Mouse (Mus musculus): ENCODE results near the gene Mcoln3.

The Mcoln3 gene

DNA sequence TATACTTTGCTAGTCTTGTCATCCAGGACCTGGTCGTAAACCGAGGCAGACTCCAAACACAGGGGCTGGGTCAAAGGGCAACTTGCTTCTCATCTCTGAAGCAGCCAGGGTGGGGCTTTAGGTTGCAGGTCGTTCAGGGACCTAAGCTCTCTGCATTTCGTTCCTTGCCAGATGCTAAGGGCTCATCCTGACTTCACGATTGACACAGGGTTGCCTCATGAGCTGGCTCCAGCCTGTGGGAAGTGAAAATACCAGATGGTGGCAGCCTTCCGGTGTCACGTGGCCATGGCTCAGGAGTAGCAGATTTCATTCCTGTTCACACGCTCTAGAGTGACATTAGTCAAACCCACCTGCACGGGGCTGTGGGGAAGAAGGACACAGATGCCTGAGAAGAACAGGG, 17.6 kb downstream of the Mcoln3 start:
- DNase-seq (ENCODE audit: inconsistent ontology term) = no peak

DNA sequence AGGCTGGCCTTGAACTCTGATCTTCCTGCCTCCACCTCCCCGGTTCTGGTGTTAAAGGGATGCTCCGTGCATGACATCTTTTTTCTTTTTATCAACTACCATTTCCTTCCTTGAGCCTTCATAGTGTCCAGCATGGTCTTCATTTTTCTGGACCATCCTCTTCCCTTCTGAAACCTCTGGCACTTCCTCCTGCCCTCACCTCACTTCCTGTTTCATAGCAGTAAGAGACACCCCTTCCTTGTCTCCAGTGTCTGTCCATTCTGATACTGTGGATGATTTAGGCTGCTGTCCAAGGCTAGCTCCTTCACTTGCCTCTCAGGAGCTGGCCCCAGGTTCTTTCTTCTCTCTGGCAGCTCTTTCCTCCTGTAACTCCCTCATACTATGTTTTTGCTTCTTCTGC, 18.2 kb downstream of the Mcoln3 start:
- no peak for DNase-seq (ENCODE audit: inconsistent ontology term)

DNA sequence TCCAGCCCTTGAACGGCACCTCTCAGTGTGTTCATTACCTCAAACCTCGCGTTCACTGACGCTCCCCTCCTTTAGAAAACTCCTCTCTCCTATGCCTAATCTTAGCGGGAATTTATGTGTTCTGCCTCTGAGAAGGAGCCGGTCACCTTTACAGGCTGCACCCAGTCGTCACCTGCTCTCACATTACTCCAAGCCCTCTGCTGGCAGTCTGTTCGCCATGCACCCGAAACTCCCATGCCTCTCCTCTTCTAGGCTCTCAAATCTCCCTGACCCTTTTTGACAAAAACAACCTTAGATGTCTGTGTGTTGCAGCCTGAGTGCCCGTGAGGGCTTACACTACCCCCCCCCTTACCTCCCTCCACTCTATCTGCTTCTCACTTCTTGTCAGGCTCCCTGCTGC, 19.2 kb downstream of the Mcoln3 start:
- DNase-seq (ENCODE audit: inconsistent ontology term) = no peak

DNA sequence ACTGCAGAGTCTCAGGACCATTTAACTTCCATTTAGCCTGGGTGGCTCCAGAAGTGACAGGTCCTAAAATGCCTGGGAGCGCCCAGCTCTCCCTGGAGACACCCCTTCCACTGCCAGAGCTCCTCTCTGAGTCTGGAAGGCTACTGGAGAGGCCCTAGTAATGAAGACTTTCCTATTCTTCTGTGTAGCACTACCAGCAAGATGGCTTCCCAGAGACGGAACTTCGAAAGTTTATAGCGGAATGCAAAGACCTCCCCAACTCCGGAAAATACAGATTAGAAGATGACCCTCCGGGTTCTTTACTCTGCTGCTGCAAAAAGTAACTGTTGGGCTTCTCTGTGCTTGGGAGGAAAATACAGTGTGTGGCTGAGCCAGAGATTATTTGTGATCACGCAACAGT, 23.0 kb downstream of the Mcoln3 start:
- no peak for DNase-seq (ENCODE audit: inconsistent ontology term)

DNA sequence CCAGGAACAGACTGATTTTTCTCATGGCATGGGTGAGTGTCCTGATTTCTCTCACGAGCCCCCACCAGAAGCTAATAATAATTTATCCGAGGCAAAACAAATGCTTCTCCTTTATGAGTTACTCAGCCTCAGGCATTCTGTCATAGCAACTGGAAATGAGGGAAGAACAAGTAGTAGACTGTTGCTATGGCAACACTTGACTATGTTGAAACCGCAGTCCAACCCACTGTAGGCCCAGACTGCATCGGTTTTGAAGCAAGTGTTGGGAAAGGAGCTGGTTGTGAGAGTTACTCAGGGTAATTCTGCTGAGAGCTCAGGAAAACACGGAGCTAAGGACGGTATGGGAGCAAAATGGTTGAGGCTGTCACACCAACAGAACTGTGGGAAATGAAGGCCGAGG, 25.3 kb downstream of the Mcoln3 start:
- DNase-seq (ENCODE audit: inconsistent ontology term) = no peak

DNA sequence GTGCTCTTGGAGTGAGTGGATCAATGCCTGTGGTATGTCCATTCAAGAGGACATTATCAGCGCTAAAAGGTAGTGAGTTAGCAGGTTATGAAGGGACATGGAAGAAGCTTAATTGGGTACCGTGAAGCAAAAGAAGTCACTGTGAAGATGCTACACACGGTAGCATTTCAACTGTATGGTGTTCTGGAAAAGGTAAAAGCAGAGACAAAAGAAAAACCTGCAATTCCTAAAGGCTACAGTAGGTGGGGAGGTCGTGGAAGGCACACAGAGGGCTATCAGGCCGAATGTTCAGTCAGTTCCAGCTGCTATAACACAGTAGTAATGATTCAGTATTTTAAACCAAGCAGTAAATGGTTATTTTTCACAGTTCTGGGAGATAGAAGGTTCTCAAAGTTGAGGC, 28.3 kb downstream of the Mcoln3 start:
- no peak for DNase-seq (ENCODE audit: inconsistent ontology term)

DNA sequence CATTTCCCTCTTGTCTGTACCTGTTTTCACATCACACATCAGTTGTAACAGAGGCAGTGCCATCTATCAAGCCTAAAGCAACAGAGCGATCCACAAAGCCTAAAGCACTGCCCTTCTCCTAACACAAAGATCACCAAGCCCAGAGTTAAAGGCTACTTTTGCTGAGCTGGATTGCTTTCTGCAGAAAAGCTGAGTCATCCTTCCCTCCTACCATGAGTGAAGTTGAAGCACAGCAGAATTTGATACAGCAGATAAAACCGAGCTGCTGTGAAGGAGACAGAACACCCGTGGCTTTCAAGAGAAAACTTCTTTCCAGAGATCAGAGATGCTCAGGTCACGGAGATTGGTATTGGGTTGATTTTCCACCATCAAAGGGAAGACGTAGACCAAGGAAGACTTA, 28.9 kb downstream of the Mcoln3 start:
- DNase-seq (ENCODE audit: inconsistent ontology term) = no peak

DNA sequence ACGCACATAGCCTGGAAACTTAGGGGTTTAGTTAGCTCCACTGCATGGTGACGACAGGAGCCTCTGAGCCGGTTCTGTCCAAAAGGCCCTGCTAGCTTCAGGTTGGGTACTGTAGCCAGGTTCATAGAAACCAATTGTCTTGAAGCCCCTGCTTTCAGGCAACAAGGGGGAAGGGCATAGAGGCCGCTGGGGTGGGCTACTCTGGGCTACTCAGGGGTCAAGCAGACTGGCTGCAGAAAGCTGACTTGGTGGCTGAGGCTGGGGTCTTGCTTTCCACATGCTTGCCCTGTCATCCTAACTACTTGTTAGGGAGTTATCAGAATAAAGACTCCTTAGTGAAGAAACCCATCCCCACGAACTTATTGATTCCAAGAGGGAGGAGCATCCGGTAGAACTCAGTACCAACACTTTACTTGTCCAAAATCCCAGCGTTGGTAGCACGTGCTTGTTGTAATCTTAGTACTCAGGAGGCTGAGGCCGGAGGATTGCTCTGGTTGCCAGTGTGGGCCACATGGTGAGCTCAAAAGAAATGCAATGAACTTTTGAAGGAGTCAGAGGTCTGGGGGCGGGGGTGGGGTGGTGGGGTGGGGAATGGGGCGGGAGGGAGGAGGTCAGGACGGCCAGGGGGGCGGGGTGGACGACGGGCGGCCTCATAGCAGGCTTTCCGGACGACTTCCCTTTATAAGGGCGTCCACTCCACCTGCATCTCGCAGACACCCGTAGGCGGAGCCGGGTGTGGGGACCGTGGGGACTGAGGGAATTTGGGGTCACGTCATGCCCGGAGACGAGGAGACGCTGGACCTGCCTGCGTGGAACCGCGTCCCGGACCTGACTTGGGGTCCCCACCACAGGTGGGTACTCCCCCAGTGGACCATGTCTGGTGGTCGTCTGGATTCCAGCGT, 32.2 kb downstream of the Mcoln3 start, which contains the start of gene Mcoln2:
TSS of gene Mcoln2 (plus strand) at position 678 of the 902 bp plus-strand sequence.
- peak; percentile 9 for DNase-seq (ENCODE audit: inconsistent ontology term)

DNA sequence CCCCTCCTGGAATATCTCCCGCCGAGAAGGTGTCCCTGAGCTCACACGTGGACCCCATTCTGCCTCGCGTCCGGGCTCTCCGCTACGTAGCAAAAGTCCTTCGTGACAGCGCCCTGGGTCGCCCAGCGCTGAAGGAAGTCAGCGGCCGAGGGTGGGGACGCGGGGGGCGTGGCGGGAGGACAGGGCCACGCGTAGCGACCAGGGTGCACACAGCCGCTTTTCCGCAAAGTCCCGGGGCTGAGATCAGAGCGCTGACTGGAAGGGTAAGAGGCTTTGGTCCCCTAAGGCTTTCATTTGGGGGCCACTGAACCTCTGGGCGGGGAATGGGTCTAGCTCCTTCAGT, 32.8 kb downstream of the Mcoln3 start:
- peak; percentile 57 for DNase-seq (ENCODE audit: inconsistent ontology term)

DNA sequence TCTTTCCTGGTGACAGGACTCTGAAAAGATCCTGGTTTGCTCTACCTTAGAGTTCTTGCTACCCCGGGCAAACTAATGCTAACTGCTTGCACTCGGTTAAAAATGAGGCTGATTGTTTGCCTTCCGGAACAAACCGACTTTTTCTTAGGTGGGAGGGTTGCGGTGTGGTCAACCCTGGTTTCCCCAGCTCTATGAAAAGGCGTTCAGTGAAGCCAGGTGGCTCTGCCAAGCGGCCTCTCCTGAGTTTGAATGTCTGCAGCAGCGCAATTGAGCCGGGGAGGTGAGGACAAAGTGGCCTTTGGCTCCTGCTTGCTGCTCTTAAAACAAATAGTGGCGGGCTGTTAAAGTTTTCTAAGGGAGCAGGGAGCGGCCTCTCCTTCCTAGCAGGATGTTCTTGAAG, 33.3 kb downstream of the Mcoln3 start:
- DNase-seq (ENCODE audit: inconsistent ontology term) = no peak

DNA sequence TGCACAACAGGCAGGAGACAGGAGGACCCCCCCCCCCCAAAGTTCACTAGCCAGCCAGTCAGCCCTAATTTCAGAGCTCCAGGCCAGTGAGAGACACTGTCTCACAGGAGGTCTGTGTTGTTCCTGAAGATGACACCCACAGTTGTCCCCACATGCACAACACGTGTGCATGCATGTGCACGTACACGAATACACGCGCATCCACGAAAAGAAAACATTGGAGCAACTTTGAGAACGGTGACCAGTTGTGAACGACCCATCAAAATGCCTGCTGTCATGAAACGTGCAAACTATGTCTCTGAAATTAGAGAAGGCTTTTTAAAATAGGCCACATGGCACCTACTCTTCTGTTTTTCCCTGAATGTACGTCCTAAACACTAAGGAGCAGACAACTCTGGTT, 34.1 kb downstream of the Mcoln3 start:
- no peak for DNase-seq (ENCODE audit: inconsistent ontology term)

DNA sequence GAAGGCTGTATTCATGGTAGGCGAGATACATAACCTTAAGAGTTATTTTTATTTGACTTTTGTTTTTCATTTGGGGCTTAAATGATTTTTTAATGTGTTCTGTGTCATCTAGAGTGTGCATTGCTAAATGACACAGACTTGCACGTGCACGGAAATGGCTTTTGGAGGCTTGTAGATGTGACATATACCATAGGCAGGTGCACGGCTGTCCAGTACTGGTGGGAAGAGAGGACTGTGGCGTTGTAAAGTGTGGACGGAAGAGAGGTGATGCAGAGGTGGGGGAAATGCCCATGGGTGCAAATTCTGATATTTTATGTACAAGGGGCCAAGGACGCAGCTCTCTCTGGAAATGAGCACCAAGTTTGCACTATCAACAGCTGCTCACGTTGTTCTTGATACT, 34.5 kb downstream of the Mcoln3 start:
- DNase-seq (ENCODE audit: inconsistent ontology term) = no peak

DNA sequence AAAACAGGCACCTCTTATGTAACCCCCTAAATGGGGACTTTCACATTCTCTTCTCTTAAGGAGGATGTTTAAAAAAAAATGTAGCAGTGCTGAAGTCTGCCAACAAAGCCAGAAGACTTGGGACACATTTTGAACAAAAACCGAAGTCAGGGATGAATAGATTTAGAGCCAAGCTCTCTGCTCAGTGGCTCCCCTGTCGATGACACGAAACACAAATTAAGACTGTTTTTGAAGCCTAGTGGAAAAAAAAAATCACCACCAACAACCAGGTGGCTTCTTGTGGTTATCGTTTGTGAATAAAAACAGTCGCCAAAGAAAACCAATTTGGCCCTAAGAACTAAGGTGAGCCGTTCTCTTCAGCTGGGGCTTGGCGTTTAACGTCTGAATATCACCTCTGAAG, 35.1 kb downstream of the Mcoln3 start:
- DNase-seq (ENCODE audit: inconsistent ontology term) = no peak

DNA sequence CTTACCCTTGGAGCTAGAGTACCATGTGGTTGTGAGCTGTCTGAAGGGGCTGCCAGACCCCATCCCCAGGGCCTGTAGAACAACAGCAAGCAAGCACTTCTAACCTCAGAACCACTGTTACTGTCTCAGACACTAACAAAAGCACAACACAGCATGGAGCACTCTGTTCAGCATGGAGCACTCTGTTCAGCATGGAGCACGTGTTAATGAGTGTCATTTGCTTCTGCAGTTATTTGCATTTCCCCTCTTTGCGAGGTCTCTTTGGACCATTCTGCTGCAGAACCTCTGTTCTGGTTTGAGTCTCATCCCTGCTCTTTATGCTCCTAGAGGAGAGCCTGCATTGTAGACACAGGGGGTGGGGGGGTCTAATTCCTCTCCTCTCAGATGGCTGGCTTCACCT, 35.7 kb downstream of the Mcoln3 start:
- DNase-seq (ENCODE audit: inconsistent ontology term) = no peak

DNA sequence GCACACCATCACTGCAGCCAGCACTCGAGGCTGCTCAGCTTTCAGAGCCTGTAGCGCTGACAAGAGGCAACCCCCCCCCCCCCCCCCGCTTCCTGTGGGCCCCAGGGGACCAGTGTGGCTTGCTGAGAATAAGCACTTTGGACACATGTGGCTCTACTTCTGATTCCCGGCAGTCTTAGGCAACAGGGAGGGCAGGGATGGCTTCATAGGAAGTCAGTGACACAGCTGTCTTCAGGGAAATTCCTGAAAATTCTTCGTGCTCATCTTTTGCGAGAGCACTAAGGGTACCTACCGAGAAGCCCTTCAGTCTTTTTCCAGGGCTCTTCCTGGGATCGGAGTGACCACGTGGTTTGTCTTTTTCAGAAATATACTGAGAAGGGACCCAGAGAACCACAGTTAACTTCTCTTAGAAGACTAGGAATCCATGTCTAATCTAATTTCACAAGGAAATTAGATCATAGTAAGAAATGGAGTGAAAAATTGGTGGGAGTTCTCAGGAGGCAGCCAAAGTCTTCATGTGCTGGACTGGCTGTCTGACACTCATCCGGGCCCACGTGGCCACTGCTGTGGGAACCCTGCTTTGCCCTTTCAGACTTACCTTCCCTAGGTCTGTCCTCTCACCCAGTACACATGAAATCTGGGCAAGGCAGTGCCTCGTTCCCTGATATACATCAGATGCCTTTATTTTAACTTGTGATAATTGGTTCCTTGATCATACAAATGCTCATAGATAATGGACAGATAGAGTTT, 36.8 kb downstream of the Mcoln3 start:
- peak; percentile 52 for DNase-seq (ENCODE audit: inconsistent ontology term)

DNA sequence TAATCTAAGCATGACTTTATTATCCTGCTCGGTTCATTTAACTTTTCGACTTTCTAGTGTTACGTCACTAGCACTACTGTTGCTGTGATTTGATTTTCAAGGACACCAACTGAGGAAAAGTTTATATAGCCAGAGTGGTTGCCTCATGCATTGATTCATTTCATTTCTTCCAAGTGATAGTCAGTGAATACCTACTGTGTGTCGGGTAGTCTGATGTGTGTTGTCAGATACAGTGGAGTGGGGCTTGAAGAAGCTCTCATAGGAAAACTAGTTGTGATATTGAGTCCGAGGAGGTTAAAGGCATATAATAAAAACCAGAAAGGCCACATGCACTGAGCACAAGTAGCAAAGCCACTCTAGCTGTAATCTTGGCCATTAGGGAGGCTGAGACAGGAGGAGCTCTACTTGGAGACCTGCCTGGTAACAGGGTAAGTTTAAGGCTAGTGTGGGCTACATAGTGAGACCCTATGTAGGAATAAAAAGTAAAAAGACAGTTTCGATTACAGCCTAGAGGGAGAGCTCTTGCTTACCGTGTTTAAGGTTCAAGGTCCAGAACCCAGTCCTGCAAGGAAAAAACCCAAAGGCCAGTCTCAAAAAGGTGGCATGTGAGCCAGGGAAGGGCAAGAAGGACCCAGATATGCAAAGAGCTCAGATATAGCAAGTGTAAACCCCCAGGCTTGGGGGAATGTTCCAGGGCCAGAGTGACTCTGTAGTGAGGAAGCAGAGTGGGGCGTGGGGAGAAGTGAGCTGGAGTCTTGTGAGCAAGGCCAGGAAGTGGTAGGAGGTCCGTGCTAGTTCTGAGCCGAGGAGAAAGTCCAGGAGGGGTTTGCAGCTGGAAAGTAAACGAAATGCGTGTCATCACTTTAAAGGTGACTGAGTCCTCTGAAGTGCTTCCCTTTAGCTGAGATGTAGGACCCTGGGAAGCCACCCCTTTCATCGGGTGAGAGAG, 38.7 kb downstream of the Mcoln3 start:
- DNase-seq (ENCODE audit: inconsistent ontology term) = no peak

DNA sequence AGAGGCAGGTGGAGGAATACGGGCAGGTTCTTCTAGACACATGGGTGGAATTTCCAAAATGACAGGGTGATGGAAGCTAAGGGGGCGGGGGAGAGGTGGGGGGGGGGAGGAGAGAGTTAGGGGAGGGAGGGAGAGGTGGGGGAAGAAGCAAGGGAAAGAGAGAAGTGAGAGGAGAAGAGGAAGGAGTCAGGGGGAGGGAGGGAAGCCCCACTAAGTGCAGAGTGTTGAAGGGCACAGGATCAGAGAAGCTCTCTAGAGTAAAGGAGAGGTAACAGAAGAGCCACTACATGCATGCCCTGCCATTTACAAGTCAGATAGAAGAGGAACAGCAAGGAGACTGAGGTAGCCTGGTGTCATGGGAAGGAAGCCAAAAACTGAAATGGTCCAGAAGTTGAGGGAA, 39.6 kb downstream of the Mcoln3 start:
- DNase-seq (ENCODE audit: inconsistent ontology term) = no peak

DNA sequence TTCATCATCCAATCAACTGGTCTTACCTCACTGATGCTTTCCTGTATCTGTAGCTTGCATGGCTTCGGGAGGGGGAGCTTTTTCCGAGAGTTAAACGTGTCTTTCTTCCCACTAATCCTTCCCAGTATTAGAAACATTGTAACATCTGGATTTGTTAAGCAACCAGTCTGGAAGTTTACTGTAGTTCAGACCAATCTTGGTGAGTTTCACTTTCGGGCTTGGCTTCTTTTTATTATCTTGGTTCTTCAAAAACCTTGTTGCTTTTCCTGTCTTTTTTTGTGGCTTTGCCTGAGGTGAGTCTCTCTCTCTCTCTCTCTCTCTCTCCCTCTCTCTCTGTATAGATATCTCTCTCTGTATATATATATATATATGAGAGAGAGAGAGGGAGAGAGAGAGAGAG, 40.8 kb downstream of the Mcoln3 start:
- no peak for DNase-seq (ENCODE audit: inconsistent ontology term)

DNA sequence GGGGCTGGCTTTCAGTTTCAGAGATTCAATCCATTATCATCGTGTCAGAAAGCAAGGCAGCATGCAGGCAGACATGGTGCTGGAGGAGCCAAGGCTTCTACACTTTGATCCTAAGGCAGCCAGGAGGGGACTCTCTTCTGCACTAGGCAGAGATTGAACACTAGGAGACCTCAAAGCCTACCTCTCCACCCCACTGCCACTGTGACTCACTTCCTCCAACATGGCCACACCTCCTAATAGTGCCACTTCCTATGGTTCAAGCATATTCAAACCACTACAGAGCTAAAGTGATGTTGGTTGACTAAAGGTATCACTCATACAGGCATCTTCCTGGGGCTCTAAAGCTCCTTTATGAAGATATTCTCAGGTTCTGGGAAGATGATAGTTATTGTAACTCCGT, 42.1 kb downstream of the Mcoln3 start:
- no peak for DNase-seq (ENCODE audit: inconsistent ontology term)

DNA sequence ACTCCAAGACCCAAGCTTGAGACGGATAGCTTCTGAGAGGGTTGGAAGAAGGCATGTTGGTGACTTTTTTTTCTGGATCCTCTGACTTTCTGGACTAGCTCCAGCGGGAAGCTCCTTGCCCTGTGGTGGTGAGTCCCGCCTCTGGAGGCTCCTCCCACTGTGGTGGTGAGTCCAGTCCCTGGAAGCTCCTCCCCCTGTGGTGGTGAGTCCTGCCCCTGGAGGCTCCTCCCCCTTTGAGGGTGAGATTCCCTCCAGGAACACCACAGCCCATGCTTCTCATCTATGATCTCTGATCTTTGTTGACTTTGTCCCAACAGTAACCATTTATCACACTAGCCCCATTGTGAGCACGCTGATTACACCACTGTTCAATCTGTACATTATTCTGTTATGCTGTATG, 44.9 kb downstream of the Mcoln3 start:
- no peak for DNase-seq (ENCODE audit: inconsistent ontology term)

DNA sequence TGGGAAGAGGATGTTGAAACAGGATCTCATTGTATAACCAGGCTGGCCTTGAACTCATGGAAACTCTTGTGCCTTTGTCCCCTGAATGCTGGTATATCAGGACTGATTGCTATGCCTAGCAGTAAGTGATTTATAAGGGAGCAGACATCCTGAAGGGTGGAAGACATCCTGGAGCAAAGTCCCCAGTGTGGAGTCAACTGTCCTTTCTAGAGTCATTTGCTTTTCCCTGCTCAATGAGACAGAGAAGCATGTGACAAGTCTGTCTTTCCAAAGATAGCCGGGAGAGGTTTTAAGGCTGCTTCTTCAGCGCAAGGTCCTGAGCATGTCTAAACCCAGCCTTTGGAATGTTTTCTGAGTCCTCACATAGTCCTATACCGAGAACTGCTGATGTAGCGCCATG, 52.1 kb downstream of the Mcoln3 start:
- DNase-seq (ENCODE audit: inconsistent ontology term) = no peak

DNA sequence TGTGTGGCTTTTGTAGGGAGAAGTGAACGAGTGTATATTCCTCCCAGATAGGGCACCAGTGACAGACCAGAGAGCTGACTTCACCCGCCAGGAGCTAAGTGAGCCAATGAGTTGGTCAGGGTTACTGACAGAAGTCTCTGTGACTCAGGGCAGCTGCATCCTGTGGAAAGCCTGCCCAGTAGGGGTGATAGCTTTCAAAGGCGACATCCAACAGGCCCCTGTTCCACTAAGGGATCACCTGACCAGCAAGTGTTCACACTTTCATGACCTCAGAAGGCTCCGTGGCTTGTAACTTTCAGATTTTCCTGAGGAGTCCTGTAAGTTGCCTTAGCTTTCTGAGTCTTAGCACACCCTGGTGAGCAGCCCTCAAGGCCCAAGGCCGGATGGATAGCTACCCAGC, 55.8 kb downstream of the Mcoln3 start:
- no peak for DNase-seq (ENCODE audit: inconsistent ontology term)
